Mouse (Mus musculus) adrenal gland, postnatal 36 days (tissue): Measurements from ENCODE around the gene Map7d1. TPM values are rescaled to one million over a fixed set of nuclear protein-coding genes. Genes with fewer than 3 reads are reported as not detected.

Experiments used
- DNase-seq, 2 experiments: peaks; one replicate each; pipeline ENCODE4 v3.0.0; 2021; ENCODE audit warnings: mixed read lengths in 1 of 2
- long read RNA-seq, 2 experiments: library from polyadenylated mRNA; stranded (forward); transcript quantifications; one replicate each; pipeline ENCODE4 v2.0.0; 2021; ENCODE audit warnings: borderline sequencing depth in 2 of 2
- total RNA-seq, 2 experiments: library from RNA; stranded (reverse); gene quantifications; 2 replicates each; pipeline ENCODE4 v1.2.3; 2021

Map7d1 gene
- 10 to 100 TPM; 47.7 to 84.9 TPM for total RNA-seq
- long read RNA-seq, experiment 1, transcript Map7d1-202 (17 exons, 3,195 nt): minor isoform, 7 of 77 reads
- long read RNA-seq, experiment 1, transcript Map7d1-203 (18 exons, 3,249 nt): major isoform, 11 of 77 reads
- long read RNA-seq, experiment 1, partial matches to known transcripts: 17 of 77 reads
- long read RNA-seq, experiment 1, other reads (novel, unspliced or antisense): 38 of 77 reads
- long read RNA-seq, experiment 2, transcript Map7d1-203 (18 exons, 3,249 nt): major isoform, 8 of 36 reads
- long read RNA-seq, experiment 2, partial matches to known transcripts: 4 of 36 reads
- long read RNA-seq, experiment 2, other reads (novel, unspliced or antisense): 20 of 36 reads

- peak; percentile 92 for DNase-seq
Measured at GRCm38 (mm10) chr4:126256131-126256791, at the start of gene Map7d1. Gene Map7d1, minus strand, starts transcription at chr4:126256343.

GRCm38 (mm10) chr4:126305428-126305827, 49.3 kb upstream of the Map7d1 start:
- no peak for DNase-seq

- DNase-seq: no peak
Measured at GRCm38 (mm10) chr4:126303877-126304276, 47.7 kb upstream of the Map7d1 start.

GRCm38 (mm10) chr4:126301584-126302309, 45.6 kb upstream of the Map7d1 start:
- DNase-seq: no peak

- no peak for DNase-seq
Measured at GRCm38 (mm10) chr4:126300916-126301583, 44.9 kb upstream of the Map7d1 start.

GRCm38 (mm10) chr4:126296617-126297101, 40.5 kb upstream of the Map7d1 start:
- DNase-seq: peak; percentile 81 to 85

- no peak for DNase-seq
Measured at GRCm38 (mm10) chr4:126295937-126296336, 39.8 kb upstream of the Map7d1 start.

GRCm38 (mm10) chr4:126295152-126295551, 39.0 kb upstream of the Map7d1 start:
- DNase-seq: no peak

- DNase-seq: no peak
Measured at GRCm38 (mm10) chr4:126291196-126291595, 35.1 kb upstream of the Map7d1 start.

- no peak for DNase-seq
Measured at GRCm38 (mm10) chr4:126290314-126290713, 34.2 kb upstream of the Map7d1 start.

- DNase-seq: no peak
Measured at GRCm38 (mm10) chr4:126288085-126288666, 32.0 kb upstream of the Map7d1 start.

- DNase-seq: no peak
Measured at GRCm38 (mm10) chr4:126287302-126287995, 31.3 kb upstream of the Map7d1 start.

- peak; percentile 41 to 55 for DNase-seq
Measured at GRCm38 (mm10) chr4:126286492-126286891, 30.3 kb upstream of the Map7d1 start, which contains the start of gene Col8a2. Gene Col8a2, plus strand, starts transcription at chr4:126286793.

GRCm38 (mm10) chr4:126283582-126283981, 27.4 kb upstream of the Map7d1 start:
- DNase-seq: no peak

GRCm38 (mm10) chr4:126281706-126282105, 25.6 kb upstream of the Map7d1 start:
- DNase-seq: no peak

GRCm38 (mm10) chr4:126278961-126279360, 22.8 kb upstream of the Map7d1 start:
- DNase-seq: no peak

GRCm38 (mm10) chr4:126278565-126278915, 22.4 kb upstream of the Map7d1 start:
- DNase-seq: no peak

- peak; percentile 61 to 69 for DNase-seq
Measured at GRCm38 (mm10) chr4:126277906-126278564, 21.9 kb upstream of the Map7d1 start.

- peak; percentile 60 to 72 for DNase-seq
Measured at GRCm38 (mm10) chr4:126275681-126276131, 19.6 kb upstream of the Map7d1 start.

GRCm38 (mm10) chr4:126275081-126275480, 18.9 kb upstream of the Map7d1 start:
- DNase-seq: no peak
